Mouse (Mus musculus) olfactory bulb, adult 2 months (tissue): ENCODE measurements around the gene Vmn1r90.

ENCODE experiments used
- CTCF ChIP-seq: fragments of 200-500 bp; IDR thresholded peaks from 2 replicates; pipeline ENCODE4 v1.5.1; 2012; ENCODE audit warnings: low read depth, mild to moderate bottlenecking, low read length, moderate library complexity; ENCODE audit not compliant: insufficient read depth
- POLR2A ChIP-seq: fragments of 200-500 bp; IDR thresholded peaks from 2 replicates; pipeline ENCODE4 v1.6.1; 2012; ENCODE audit warnings: mild to moderate bottlenecking, low read depth, low read length, moderate library complexity; ENCODE audit not compliant: insufficient read depth

DNA sequence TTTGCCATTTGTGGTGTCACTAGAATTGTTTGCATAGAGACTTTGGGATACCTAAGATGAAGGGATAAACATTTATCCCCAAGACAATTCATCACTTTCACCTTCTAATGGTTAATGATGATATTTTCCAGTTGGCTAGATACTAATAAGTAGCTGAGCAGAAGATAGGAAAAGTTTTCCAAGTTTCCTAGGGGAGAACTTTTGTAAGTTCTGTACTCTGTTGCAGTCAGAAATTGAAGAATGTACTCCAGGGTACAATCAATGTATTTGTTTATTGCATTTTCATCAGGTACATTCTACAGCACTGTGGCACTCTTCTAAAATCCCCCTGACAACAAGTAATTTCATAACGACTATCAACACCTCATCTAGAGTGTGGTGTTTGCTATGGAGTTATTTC lies at the start of gene Vmn1r90:
- TF ChIP-seq CTCF (no peak), POLR2A (no peak)
